Mouse (Mus musculus): ENCODE results near the gene Trim3. TPM values are rescaled to one million over a fixed set of nuclear protein-coding genes. Genes with fewer than 3 reads are reported as not detected.

Gene Trim3
- polyA plus RNA-seq, 1 experiment from 2014 or later, result 3.5 TPM

DNA sequence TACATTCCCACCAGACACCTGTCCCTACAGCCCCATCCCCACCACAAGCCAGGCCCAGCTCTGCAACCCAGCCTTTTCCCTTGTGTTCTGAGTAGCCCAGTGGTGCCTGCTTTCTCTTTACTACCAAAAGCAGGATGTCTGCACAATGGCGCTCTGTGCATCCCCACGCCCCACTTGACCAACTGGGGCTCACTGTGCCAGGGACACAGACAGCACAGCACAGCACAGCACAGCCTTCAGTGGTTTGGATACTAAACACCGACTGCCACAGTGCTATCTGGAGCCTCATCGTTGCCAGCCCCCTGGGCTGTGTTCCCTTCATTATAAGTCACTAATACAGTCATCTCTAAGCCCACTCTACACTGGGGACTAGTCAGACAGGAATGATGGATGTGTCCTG is 58.8 kb downstream of the Trim3 start:
- Histone ChIP-seq H3K27ac (replicated peaks) (no peak overlapping the region), H3K27me3 (0 out of 2 replicates have a peak, but pooled peaks cover 12% of the 10 kb centered on the region), H3K9ac (no peak overlapping the region), H3K4me3 (replicated peaks) (no peak overlapping the region), H3K36me3 (replicated peaks) (no peaks in the 10 kb centered on the region), H3K4me2 (no peak overlapping the region), H3K4me1 (replicated peaks) (no peaks in the 10 kb centered on the region), H3K9me3 (replicated peaks) (no peaks in the 10 kb centered on the region)
- 64% methylated on average over 4 of the region's 4 CpGs for WGBS (ENCODE audit: insufficient replicate concordance)
- ATAC-seq (ENCODE audit: insufficient read depth), result no peak

DNA sequence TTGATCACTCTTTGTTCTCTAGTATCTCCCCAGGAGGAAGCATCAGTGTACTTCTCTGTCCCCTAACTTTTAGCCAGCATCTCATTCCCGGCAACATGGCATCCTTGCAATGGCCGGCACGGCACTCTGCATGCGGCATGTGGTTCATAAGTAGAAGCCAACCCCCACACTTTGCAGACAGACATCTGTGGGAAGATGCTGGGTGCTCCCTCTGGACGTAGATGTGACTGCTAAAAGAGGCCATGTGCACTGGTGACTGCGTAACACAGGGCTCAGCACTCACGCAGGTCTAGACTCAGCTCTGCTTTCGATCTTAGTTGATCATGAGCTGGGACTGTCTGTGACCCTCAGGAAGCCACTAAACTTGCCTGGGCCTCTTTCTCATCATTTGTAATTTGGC is 60.4 kb downstream of the Trim3 start:
- no peak overlapping the region for H3K4me2 ChIP-seq
- 72% methylated on average over 8 of the region's 8 CpGs for WGBS (ENCODE audit: insufficient replicate concordance)
- no peaks in the 10 kb centered on the region for H3K36me3 ChIP-seq (replicated peaks)
- no peak overlapping the region for H3K4me3 ChIP-seq (replicated peaks)
- H3K9ac ChIP-seq, result no peak overlapping the region
- H3K27ac ChIP-seq (replicated peaks), result no peak overlapping the region
- no peak for ATAC-seq (ENCODE audit: insufficient read depth)
- H3K4me1 ChIP-seq (replicated peaks), result no peaks in the 10 kb centered on the region
- no peaks in the 10 kb centered on the region for H3K9me3 ChIP-seq (replicated peaks)
- no peaks in the 10 kb centered on the region for H3K27me3 ChIP-seq

DNA sequence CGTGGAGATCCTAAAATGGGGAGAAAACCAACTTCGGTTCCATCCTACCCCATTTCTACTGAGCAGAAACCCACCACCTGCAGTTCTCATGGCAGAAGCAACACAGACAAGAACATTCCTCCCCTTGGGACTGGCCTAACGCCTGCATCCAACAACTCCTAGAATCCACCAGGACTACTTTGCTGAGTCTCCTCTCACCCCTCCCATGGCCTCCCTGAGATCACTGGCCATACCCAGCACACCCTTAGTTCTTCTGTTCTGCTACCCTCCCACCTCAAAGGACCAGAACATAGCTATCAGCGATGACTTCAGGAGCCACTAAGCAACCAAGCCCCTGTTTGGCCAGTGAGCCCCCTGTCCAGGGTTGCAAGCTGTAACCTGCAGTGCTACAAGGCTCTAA is 62.6 kb downstream of the Trim3 start:
- H3K36me3 ChIP-seq (replicated peaks), result no peaks in the 10 kb centered on the region
- no peaks in the 10 kb centered on the region for H3K9me3 ChIP-seq (replicated peaks)
- H3K4me2 ChIP-seq, result no peak overlapping the region
- H3K9ac ChIP-seq, result no peak overlapping the region
- 52% methylated on average over 4 of the region's 4 CpGs for WGBS (ENCODE audit: insufficient replicate concordance)
- no peaks in the 10 kb centered on the region for H3K4me1 ChIP-seq (replicated peaks)
- H3K27ac ChIP-seq (replicated peaks), result no peak overlapping the region
- ATAC-seq (ENCODE audit: insufficient read depth), result no peak
- H3K4me3 ChIP-seq (replicated peaks), result no peak overlapping the region
- no peaks in the 10 kb centered on the region for H3K27me3 ChIP-seq

DNA sequence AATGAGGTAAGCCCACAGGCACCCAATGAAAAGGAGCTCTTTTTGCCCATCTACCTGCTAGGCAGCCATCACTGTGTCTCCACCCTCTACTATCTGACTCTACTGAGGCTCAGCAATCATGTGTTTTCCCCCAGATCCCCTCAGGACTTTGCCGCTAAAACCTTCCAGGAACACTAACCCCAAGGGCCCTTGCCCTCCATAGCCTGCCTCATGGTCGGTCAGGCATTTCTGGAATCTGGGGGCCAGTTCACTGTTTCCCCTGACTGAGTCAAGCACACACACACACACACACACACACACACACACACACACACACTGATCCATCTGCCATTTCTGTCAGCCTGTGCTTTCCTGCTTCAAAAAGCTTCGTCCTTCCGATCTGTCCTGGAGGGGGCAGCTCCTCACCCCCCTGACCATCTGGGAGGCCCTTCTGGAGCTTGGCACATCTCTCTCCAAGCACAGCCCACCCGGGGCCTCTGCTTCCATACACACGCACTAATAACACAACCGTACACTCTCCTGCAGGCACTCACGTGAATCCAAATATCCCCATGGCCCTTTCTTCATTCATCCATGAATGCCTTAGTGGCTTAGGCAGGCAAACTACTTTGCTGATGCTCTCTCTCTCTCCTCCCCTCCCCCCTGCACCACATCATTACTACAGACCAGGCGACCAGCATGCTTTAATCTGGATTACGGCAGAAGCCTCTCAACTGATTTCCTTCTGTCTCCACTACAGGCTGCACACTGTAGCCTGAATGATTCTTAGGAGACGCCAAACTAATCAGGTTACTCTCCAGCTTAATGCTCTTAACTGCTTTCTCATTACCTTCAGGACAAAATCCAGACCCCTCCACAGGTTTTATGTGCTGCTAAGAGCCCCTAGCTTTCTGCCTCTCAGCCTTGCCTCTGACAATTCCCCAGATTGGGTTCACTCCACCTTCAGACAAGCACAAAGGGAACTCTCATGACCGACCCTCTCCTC is 63.6 kb downstream of the Trim3 start:
- Histone ChIP-seq H3K4me1 (replicated peaks) (no peaks in the 10 kb centered on the region), H3K27ac (replicated peaks) (no peak overlapping the region), H3K4me2 (no peak overlapping the region), H3K27me3 (no peaks in the 10 kb centered on the region), H3K9ac (no peak overlapping the region), H3K36me3 (replicated peaks) (no peaks in the 10 kb centered on the region), H3K4me3 (replicated peaks) (no peak overlapping the region), H3K9me3 (replicated peaks) (no peaks in the 10 kb centered on the region)
- whole genome bisulfite sequencing (ENCODE audit: insufficient replicate concordance), result 57% methylated on average over 12 of the region's 12 CpGs
- ATAC-seq (ENCODE audit: insufficient read depth), result no peak

DNA sequence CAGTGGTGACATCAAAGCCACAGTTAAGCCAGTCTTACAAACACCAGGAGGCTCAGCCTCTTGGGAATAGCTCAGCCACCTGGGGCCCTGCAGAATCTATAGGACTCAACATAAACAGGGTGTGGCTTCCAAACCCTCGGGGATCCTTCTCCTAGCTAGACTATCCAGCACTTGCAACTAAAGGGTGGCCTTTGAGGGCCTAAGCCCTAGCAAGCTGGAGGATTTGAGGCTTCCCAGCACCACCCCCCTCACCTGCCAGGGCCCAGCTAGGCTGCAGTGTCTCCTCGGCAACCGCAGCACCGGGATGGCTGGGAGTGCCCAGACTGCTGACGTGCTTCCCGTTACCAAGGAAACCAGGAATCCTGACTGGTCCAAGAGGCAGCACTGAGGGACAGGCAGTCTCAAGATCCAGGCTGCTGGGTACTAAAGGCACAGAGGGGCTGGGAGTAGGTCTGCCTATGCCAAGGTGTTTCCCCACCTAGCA is 64.3 kb downstream of the Trim3 start:
- no peak for ATAC-seq (ENCODE audit: insufficient read depth)
- Histone ChIP-seq H3K36me3 (replicated peaks) (no peaks in the 10 kb centered on the region), H3K27ac (replicated peaks) (no peak overlapping the region)

DNA sequence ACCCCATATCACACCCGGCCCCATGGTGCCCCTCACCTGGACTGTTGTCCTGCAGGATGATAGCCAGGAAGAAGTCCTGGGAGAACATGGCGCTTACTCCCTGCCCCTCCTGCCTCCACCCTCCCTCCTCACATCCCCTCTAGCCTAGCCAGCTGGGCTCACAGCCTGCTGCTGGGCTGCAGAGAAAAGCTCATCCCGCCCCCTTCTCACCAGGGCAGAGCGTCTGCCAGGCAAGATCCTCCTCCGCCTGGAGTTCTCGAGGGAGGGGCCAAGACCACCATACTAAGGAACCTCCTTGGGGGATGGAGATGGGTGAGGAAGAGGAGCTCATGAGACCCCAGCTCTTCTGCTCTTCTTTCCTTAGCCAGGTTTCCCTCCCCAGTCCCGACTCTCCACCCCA is 64.8 kb downstream of the Trim3 start:
- ATAC-seq (ENCODE audit: insufficient read depth), result 0 out of 2 replicates have a peak, but pooled peaks have one; percentile 8
- no peak overlapping the region for H3K4me2 ChIP-seq
- no peaks in the 10 kb centered on the region for H3K4me1 ChIP-seq (replicated peaks)
- H3K27ac ChIP-seq (replicated peaks), result no peak overlapping the region
- H3K9me3 ChIP-seq (replicated peaks), result no peaks in the 10 kb centered on the region
- no peaks in the 10 kb centered on the region for H3K36me3 ChIP-seq (replicated peaks)
- H3K27me3 ChIP-seq, result no peaks in the 10 kb centered on the region; the same call in 1 of the 2 replicates
- H3K4me3 ChIP-seq (replicated peaks), result no peak overlapping the region
- 39% methylated on average over 7 of the region's 7 CpGs for WGBS (ENCODE audit: insufficient replicate concordance)
- H3K9ac ChIP-seq, result no peak overlapping the region

More for the DNA sequence above, 64.3 kb downstream of the Trim3 start:
- WGBS (ENCODE audit: insufficient replicate concordance), result 40% methylated on average over 6 of the region's 6 CpGs
- no peaks in the 10 kb centered on the region for H3K4me1 ChIP-seq (replicated peaks)
- H3K4me2 ChIP-seq, result no peak overlapping the region
- no peaks in the 10 kb centered on the region for H3K9me3 ChIP-seq (replicated peaks)
- no peaks in the 10 kb centered on the region for H3K27me3 ChIP-seq
- H3K9ac ChIP-seq, result no peak overlapping the region
- no peak overlapping the region for H3K4me3 ChIP-seq (replicated peaks)

DNA sequence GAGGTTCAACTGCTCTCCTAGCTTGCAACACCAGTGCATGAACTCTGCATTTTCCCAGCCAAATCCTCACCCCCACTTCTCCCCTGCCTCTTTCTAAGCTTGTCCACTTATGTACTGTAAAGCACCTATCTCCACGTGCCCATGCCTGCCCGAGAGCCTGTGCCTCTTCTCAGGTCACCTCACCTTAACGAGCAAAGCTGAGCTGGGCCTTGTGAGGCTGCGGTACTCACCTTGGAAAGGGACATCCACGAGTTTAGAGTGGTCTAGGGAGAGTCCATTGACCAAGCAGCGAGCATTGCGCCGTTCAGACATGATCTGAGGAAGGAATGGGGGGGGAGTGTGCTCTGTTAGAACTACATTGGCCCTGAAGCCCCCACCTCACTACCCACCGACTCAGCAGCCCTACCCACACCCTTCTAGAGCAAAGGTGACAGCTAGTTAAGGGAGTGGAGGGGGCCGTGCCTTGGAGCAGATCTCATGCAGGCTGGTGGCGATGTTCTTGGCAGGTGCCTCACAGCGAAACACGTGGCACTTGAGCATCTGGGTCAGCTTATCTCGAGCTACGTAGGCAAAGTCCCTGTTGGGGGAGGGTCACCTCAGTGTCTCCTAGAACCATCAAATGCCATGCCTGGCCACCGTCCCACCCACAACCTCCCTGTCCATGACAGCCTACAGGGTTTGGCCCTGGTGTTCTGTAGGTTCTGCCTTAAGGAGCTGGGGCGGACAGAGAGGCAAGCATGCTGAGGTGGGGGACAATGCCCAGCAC is 68.1 kb downstream of the Trim3 start:
- Histone ChIP-seq H3K4me1 (replicated peaks) (no peaks in the 10 kb centered on the region), H3K36me3 (replicated peaks) (no peaks in the 10 kb centered on the region), H3K4me3 (replicated peaks) (no peak overlapping the region), H3K4me2 (no peak overlapping the region), H3K9me3 (replicated peaks) (no peaks in the 10 kb centered on the region), H3K27ac (replicated peaks) (no peak overlapping the region), H3K27me3 (no peaks in the 10 kb centered on the region; the same call in 1 of the 2 replicates), H3K9ac (no peak overlapping the region)
- WGBS (ENCODE audit: insufficient replicate concordance), result 63% methylated on average over 17 of the region's 17 CpGs
- no peak for ATAC-seq (ENCODE audit: insufficient read depth)

DNA sequence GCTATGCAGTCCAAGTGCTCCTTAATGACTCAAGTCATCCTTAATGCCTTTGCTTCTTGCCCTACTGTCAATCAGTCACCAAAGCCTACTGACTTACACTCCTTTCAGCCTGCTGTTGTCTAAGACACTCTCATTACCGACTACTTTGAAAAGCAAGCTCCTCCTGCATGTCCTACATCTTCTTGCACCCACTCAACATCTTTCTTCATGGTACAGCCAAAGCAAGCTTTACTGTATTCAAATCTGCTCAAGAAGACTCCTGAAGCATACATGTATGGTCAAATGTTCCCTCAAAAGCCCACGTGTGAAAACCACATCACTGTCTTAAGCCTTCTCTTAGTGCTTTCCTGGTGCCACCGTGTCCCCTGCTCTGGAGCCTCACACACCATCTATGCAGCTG is 70.0 kb downstream of the Trim3 start:
- no peaks in the 10 kb centered on the region for H3K4me1 ChIP-seq (replicated peaks)
- no peaks in the 10 kb centered on the region for H3K36me3 ChIP-seq (replicated peaks)
- H3K4me3 ChIP-seq (replicated peaks), result no peak overlapping the region
- WGBS (ENCODE audit: insufficient replicate concordance), result 51% methylated on average over 3 of the region's 3 CpGs
- ATAC-seq (ENCODE audit: insufficient read depth), result no peak
- no peak overlapping the region for H3K9ac ChIP-seq
- H3K4me2 ChIP-seq, result no peak overlapping the region
- H3K27me3 ChIP-seq, result no peaks in the 10 kb centered on the region; the same call in 1 of the 2 replicates
- H3K9me3 ChIP-seq (replicated peaks), result no peaks in the 10 kb centered on the region
- H3K27ac ChIP-seq (replicated peaks), result no peak overlapping the region

DNA sequence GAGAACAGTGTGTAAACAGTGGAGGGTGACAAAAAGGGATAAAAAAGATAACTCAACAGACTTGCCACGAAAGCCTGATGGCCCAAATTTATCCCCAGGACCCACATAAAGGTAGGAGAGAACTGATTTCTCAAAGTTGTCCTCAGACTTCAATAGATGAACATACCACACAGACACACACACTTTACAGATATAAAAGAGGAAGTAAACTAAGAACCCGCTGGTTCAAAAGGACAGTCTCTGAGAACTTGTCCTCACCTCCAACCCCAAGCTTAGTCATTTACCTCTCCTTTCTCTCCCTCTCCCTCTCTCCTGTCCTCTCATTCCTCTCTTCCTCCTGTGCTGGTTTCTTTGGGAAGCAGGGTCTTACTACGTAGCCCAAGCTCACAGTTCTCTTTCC is 71.1 kb downstream of the Trim3 start:
- no peaks in the 10 kb centered on the region for H3K4me1 ChIP-seq (replicated peaks)
- H3K36me3 ChIP-seq (replicated peaks), result peaks cover 10% of the 10 kb centered on the region
- no peak overlapping the region for H3K4me2 ChIP-seq
- no peak overlapping the region for H3K9ac ChIP-seq
- H3K9me3 ChIP-seq (replicated peaks), result no peaks in the 10 kb centered on the region
- H3K4me3 ChIP-seq (replicated peaks), result no peak overlapping the region
- H3K27me3 ChIP-seq, result no peaks in the 10 kb centered on the region; the same call in 1 of the 2 replicates
- WGBS (ENCODE audit: insufficient replicate concordance), result 43% methylated on average over 3 of the region's 3 CpGs
- H3K27ac ChIP-seq (replicated peaks), result no peak overlapping the region
- no peak for ATAC-seq (ENCODE audit: insufficient read depth)

DNA sequence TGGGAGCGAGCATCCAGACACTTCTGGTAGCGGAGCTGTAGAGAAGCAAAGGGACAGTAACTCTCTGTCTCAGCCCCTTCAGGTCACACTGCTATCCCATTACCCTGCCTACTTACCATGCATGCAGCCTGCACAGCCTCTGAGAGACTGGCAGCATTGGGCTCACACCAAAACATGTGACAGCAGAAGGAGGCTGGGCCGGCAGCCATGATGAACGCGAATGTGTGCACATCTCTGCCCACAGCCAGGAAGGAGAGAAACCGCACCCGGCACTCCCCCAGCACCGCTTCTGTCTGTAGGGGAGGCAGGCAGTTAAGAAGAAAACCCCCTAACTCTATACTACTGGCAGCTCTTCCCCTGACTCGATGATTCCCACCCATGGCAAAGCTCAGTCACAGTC is 74.4 kb downstream of the Trim3 start:
- Histone ChIP-seq H3K4me1 (replicated peaks) (peaks cover 21% of the 10 kb centered on the region), H3K9me3 (replicated peaks) (no peaks in the 10 kb centered on the region), H3K36me3 (replicated peaks) (peaks cover 22% of the 10 kb centered on the region), H3K9ac (no peak overlapping the region), H3K4me3 (replicated peaks) (no peak overlapping the region), H3K27me3 (no peaks in the 10 kb centered on the region; the same call in 1 of the 2 replicates), H3K27ac (replicated peaks) (no peak overlapping the region), H3K4me2 (no peak overlapping the region)
- 74% methylated on average over 9 of the region's 9 CpGs for WGBS (ENCODE audit: insufficient replicate concordance)
- no peak for ATAC-seq (ENCODE audit: insufficient read depth)

DNA sequence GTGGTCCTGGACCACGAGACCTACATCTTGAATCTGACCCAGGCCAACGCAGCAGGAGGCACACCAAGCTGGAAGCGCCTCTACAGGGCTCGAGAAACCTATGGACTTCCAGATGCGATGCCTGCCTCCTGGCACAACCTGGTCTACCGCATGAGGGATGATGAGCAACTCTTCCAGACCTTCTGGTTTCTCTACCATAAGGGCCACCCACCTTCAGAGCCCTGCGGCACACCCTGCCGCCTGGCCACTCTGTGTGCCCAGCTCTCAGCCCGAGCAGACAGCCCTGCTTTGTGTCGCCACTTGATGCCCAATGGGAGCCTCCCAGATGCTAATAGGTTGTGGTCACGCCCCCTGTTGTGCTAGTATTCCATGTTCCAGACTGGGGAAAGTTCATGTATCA is 75.7 kb downstream of the Trim3 start:
- ATAC-seq (ENCODE audit: insufficient read depth), result no peak
- 82% methylated on average over 11 of the region's 11 CpGs for WGBS (ENCODE audit: insufficient replicate concordance)
- no peaks in the 10 kb centered on the region for H3K27me3 ChIP-seq
- H3K4me1 ChIP-seq (replicated peaks), result peaks cover 27% of the 10 kb centered on the region
- no peak overlapping the region for H3K4me2 ChIP-seq
- no peak overlapping the region for H3K27ac ChIP-seq (replicated peaks)
- no peak overlapping the region for H3K9ac ChIP-seq
- H3K4me3 ChIP-seq (replicated peaks), result no peak overlapping the region
- no peaks in the 10 kb centered on the region for H3K9me3 ChIP-seq (replicated peaks)
- peaks cover 22% of the 10 kb centered on the region for H3K36me3 ChIP-seq (replicated peaks)

All from liver, embryonic 15.5 days (tissue).